Mouse (Mus musculus): ENCODE results near the gene Sik3.
A peak's percentile ranks its signal among the peaks of the same experiment; 100 is the strongest.

The Sik3 gene

GRCm38 (mm10) chr9:46103154-46103553, 90.5 kb downstream of the Sik3 start:
- DNase-seq (ENCODE audit: low read depth, low spot score) = no peak

GRCm38 (mm10) chr9:46106105-46106504, 93.5 kb downstream of the Sik3 start:
- no peak for DNase-seq (ENCODE audit: low read depth, low spot score)

- DNase-seq (ENCODE audit: low read depth, low spot score) = no peak
Measured at GRCm38 (mm10) chr9:46110648-46111047, 98.0 kb downstream of the Sik3 start.

- DNase-seq (ENCODE audit: low read depth, low spot score) = no peak
Measured at GRCm38 (mm10) chr9:46111334-46111733, 98.7 kb downstream of the Sik3 start.

- DNase-seq (ENCODE audit: low read depth, low spot score) = no peak
Measured at GRCm38 (mm10) chr9:46112246-46112645, 99.6 kb downstream of the Sik3 start.

- no peak for DNase-seq (ENCODE audit: low read depth, low spot score)
Measured at GRCm38 (mm10) chr9:46118844-46119385, 106.3 kb downstream of the Sik3 start.

GRCm38 (mm10) chr9:46119943-46120441, 107.4 kb downstream of the Sik3 start:
- DNase-seq (ENCODE audit: low read depth, low spot score) = peak; percentile 87

- no peak for DNase-seq (ENCODE audit: low read depth, low spot score)
Measured at GRCm38 (mm10) chr9:46120468-46121253, 108.0 kb downstream of the Sik3 start.

GRCm38 (mm10) chr9:46121486-46121885, 108.9 kb downstream of the Sik3 start:
- no peak for DNase-seq (ENCODE audit: low read depth, low spot score)

GRCm38 (mm10) chr9:46122731-46123130, 110.1 kb downstream of the Sik3 start:
- DNase-seq (ENCODE audit: low read depth, low spot score) = no peak

- DNase-seq (ENCODE audit: low read depth, low spot score) = no peak
Measured at GRCm38 (mm10) chr9:46126295-46126694, 113.7 kb downstream of the Sik3 start.

GRCm38 (mm10) chr9:46127326-46127725, 114.7 kb downstream of the Sik3 start:
- peak; percentile 18 for DNase-seq (ENCODE audit: low read depth, low spot score)

GRCm38 (mm10) chr9:46129241-46129640, 116.6 kb downstream of the Sik3 start:
- no peak for DNase-seq (ENCODE audit: low read depth, low spot score)

- DNase-seq (ENCODE audit: low read depth, low spot score) = peak; percentile 53
Measured at GRCm38 (mm10) chr9:46132821-46133220, 120.2 kb downstream of the Sik3 start.

- DNase-seq (ENCODE audit: low read depth, low spot score) = no peak
Measured at GRCm38 (mm10) chr9:46138831-46139230, 126.2 kb downstream of the Sik3 start.

GRCm38 (mm10) chr9:46140811-46141210, 128.2 kb downstream of the Sik3 start:
- no peak for DNase-seq (ENCODE audit: low read depth, low spot score)

- no peak for DNase-seq (ENCODE audit: low read depth, low spot score)
Measured at GRCm38 (mm10) chr9:46142031-46142430, 129.4 kb downstream of the Sik3 start.

GRCm38 (mm10) chr9:46142492-46142891, 129.9 kb downstream of the Sik3 start:
- no peak for DNase-seq (ENCODE audit: low read depth, low spot score)

GRCm38 (mm10) chr9:46144976-46145375, 132.4 kb downstream of the Sik3 start:
- no peak for DNase-seq (ENCODE audit: low read depth, low spot score)

GRCm38 (mm10) chr9:46146437-46146836, 133.8 kb downstream of the Sik3 start:
- no peak for DNase-seq (ENCODE audit: low read depth, low spot score)

- no peak for DNase-seq (ENCODE audit: low read depth, low spot score)
Measured at GRCm38 (mm10) chr9:46148723-46149122, 136.1 kb downstream of the Sik3 start.

- DNase-seq (ENCODE audit: low read depth, low spot score) = no peak
Measured at GRCm38 (mm10) chr9:46149392-46149791, 136.8 kb downstream of the Sik3 start.

- peak; percentile 70 for DNase-seq (ENCODE audit: low read depth, low spot score)
Measured at GRCm38 (mm10) chr9:46150116-46150515, 137.5 kb downstream of the Sik3 start.

Data from ES-CJ7 (cell line).